Mouse (Mus musculus): ENCODE results near the gene Rusc2.

DNA sequence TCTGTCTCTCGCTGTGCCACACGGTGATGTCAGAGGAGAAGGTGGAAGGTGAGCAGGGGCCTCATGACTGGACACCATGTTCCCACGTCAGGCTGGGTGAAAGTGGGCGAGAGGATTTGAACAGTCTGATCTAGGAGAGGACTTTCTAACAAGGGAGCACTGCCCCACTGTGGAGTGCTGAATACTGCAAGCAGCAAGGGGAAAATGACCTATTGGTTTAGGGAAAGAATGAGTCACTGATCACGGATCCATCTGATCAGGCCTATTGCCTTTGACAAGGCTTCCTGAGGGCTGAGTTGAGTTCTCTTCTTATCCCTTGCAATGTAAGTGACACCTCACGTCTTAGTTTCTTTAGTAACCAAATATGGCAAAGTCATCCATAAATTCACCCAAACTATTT, 28.1 kb upstream of the Rusc2 start:
- 0 out of 2 replicates have a peak, but pooled peaks have one; percentile 21 for TF ChIP-seq CTCF (IDR thresholded peaks at IDR 0.05; ENCODE audit: low read depth)
- no peak for TF ChIP-seq EP300 (optimal IDR thresholded peaks at IDR 0.05)

All from stomach, postnatal 0 days (tissue).